Mouse (Mus musculus) ovary, postnatal 36 days (tissue): ENCODE results near the gene Btbd19.
A peak's percentile ranks its signal among the peaks of the same experiment; 100 is the strongest.

Experiments
- DNase-seq: peaks from one replicate; pipeline ENCODE4 v3.0.0; 2022; ENCODE audit warnings: low spot score, mixed read lengths

The Btbd19 gene

DNA sequence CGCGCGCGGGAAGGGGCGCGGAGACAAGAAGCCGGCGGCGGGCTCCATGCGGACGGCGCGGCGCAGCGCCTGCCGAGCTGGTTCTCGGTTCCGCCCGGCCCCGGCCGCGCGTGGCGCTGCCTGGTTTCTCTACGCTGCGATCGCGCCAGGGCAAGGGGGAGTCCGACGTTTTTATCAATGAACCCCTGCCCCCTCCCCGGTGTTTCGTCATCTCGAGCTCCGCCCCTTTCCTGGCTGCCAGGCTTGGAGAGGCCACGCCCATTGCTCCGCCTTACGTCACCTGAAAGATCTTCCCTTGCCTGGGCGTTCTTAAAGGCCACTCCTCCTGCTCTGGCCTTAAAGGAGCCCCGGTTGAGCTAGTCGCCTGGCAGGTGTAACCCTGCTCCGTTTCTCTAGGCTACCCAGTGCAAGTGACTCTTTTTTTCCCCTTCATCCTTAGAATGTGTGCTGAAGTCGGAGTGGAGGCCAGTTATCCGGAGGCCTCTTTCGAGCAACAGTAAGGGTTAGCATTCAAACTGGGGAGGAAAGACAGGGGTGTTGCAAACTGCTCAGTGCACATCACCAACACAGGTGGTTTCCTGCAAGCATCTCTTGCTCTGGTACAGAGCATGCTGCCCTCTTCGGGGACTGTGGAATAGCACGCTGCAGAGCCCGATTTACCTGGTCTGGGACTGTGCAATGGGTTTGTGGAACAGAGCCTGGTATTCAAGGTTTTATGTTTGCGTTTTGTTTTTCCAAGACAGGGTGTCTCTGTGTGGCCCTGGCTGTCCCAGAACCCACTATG is 8.5 kb upstream of the Btbd19 start, which contains the start of gene Plk3:
TSS of gene Plk3 (minus strand) at position 147 of the 784 bp plus-strand sequence.
- DNase-seq, result peak; percentile 97

DNA sequence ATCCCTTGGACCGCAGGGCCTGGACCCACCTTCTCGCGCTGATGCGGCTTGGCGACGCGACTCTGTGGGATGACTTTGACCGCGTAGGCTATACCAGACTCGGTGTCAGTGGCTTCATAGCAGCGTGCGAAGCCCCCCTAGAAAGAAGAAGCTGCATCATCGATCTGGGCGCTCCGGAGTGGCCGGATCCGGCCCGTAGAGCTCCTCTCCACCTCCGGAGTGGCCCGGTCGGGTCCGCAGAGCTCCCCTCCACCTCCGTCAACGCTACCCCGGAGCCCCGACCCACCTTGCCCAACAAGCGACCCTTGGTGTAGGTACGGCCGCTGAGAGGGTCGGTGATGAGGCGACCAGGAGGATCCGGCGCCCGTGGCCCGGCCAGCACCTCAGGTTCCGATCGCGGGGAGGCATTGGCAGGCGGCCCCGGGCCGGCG is 7.9 kb upstream of the Btbd19 start:
- DNase-seq, result no peak

DNA sequence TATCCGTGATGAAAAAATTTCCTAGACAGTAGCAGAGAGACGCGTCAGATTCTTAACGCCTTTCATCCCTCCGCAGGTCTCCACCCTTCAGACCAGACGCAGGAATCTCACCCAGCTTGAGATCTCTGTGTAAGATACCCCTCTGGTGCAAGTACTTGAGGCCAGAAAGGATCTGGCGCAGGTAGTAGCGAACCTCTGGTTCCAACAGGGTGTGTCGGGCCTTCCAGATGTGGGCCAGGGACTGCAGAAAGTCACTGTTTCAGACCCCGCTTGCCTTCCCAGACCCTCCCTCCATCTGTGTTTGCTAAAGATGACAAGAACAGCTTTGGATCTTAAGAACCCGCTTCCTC is 7.2 kb upstream of the Btbd19 start:
- no peak for DNase-seq

DNA sequence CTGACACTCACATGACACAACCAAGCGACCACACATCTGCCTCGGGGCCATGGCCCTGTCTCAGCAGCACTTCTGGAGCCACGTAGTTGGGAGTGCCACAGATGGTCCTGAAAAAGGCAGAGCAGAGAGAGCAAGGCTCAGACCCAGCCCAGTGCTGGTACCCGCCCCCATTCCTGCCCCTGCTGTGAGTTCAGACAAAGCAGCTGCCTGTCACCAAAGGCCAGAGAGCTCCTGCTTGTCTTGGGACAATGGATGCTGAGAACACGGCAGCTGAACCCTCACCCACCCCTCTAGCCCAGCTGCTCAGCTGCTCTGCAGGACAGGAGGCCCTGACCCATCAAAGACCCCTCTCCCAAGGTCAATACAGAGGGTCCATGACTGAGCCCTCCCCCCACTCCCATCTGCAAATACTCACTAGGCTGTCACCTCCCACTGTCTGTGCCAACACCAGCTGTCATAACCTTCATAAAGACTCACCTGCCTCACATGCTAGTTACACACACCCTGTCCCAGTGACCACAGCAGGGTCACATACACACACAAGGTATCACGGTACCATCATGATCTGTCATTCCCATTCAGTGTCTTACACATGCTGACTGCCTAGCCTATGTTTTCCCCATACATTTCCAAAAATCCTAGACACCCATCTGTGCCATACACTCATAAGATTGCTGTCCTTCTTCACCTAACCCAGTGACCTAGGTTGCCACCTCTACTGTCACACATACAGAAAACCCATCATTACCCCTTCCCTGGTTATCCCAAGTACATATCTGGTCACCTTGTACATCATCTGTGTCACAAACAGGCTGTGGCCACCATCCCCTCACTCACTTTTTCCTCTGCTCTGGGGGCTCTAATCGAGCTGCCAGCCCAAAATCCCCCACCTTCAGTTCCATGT is 6.6 kb upstream of the Btbd19 start:
- DNase-seq, result no peak

DNA sequence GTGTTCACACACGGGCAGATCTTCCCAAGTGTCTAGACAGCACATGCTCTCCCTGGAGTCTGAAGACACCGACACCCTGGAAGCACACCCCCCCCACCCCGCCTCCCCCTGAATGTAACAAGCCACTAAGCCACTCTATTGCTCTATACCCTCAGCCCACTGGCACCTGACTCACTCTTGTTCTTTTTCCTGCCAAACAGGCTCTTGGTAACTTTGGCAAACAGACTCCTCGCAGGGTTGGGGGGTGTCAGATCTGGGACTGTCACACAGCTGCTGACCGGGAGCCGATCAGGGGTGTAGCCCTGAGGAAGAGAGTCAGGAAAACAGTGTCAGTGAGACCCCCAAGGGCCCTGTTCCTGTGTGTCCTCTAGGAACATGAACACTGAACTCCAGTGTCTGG is 5.7 kb upstream of the Btbd19 start:
- DNase-seq, result no peak

DNA sequence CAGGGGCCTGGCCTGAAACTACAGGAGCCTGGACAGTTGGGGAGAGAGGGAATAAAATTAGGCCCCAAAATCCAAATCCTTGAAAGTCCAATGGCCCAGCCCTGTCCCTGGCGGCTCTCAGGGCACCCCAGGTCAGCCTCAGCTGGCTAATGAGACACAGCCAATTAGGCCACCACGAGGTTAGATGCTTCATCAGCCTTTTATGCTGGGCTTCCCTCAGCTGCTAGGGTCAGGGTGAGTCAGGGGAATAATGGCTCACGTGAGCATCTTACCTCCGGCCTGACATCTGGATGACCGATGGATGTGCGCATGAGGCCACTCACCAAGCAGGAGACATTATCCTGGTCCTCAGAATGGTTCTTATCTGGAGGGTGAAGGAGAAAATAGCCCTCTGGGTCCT is 5.3 kb upstream of the Btbd19 start:
- no peak for DNase-seq

DNA sequence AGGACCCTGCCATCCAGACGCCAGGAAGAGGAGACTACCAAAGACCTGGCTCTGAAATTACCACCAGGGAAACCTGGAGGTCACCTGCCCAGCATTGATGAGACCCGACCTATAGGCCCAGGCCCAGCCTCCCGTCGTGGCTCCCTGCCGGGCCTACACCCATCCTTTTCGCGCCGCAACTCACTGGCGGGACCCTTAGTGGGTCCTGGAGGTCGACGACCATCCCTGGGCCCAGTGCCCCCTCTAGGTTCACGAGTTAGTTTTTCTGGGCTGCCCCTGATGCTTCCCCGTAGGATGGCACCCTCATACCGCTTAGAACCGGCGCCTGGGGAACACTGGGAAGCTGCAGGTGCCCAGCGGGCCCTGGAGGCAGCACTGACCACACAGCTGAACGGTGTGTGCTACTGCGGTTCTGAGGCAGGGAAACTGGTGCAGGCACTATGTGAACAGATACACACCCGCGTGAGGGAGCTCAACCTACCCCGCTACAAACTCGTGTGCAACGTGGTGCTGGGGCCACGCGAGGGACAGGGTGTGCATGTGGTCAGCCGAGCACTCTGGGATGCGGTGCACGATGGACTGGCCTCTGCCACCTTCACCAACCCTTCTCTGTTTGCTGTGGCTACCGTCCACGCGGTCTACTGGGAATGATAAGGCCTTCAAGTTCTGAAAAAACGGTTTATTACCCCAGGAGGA is 2.6 kb upstream of the Btbd19 start:
- no peak for DNase-seq

DNA sequence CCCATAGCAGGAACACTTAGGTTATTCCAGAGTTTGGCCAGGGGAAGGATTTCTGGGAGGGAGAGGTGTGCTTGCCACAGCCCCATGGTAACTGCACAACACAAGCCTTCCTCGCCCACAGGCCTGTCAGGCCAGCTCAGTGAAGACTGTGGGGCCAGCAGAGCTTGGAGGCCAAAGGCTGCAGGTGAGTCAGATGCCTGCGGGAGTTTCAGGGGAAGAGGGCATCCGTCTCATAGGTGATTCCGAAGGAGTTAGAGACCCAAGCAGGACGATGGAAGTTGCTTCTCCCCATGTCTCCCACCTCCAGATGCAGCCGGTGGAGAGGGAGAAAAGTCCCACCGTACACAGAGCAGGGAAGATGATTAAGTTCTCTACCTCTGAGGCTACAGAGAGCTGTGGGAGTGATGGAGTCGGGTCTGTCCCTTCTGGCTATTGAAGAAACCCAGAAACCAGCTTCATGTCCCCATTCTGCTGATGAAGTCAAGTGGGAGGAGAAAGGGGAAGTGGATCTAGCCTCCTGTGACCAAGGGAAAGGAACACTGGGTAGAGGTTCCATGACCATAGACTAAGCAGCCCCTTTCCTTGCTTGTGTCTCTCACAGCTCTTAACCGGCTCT is 1.3 kb upstream of the Btbd19 start, which contains the start of gene Tctex1d4:
TSS of gene Tctex1d4 (plus strand) at position 120 of the 616 bp plus-strand sequence.
- DNase-seq, result no peak

DNA sequence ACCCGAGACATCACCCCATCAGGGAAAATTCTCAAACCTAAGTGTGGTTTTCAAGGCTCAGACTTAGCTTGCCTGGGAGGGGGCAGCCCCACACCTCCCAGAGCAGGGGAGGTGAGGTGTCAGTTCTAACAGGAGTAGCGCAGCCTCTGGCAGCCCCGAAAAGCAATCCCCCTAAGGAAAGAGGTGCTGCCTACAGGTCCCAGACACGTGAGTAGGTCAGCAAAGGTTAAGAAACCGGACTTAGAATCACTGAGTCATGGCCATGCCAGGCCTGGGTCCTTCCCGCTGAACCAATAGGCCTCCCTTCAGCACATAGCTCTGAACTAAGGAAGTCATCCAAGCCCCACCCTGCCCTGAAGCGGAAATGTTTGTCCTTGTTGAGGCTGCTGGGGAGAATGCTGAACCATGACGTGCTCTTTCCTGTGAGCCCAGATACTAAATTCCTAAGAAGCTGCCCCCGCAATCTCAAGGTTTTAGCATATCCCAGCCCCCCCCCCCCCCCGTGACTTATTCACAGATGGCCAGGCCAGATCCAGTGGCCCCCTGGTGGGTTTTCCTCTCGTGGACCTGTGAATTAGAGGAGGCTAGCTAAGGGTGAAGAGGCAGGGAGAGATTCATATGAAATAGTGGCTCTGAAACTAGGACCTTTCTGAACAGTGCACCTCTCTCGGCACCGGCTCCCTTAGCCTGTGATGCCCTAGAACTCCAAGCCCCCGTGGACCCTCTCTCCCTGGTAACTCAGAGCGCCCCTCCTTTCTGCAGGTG is 567 bp upstream of the Btbd19 start:
- peak; percentile 59 for DNase-seq

DNA sequence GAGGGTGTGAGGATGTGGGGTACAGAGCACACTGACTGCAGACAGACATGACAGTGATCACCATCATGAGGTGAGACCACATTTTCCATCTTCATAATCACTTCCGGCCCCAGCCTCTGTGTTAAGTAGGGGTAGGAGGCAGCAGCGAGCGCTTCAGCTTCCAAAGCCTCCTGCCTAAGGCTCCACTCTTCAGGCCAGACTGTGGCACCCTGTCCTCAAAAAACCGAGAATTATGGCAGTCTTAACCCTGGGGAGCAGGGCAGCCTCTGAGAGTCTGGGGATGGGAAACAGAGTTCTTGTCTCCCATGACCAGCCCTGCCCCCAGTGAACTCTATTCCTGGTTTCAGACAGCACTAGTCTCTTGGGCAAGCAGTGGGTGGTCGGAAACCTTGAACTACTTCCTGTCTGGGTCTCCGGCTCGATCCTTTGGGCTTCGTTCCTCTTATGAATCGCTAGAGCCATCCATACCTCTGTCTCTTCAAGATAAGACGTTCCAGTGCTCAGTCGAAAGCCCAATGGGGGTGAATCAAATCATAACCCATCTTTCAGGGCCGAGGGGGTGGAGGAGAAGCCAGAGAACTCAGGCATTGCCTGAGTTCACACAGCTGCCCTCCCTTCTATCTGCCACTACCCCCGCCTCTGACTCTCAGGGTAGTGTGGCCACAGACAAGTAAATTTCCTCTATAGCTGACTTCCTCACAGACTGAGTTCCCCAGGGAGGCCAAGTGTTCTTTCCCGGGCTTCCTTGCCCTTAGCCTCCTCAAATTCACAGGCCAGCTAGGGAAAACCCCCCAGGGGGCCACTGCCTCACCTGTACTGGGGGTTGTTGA is 792 bp downstream of the Btbd19 start:
- no peak for DNase-seq

DNA sequence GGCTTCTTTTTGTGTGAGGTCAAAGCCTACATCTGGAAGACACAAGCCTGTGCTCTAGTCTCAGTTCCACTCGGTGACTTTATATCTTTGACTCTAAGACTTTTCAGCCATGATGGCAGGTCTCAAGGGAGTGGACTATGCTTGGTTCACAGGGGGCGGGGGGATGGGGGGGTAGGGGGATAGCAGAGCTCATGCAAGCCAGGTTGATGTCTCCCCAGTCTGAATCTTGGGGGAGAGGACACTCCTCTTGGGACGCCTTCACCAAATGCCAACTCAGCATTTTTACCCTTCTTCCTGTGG is 1.4 kb downstream of the Btbd19 start:
- DNase-seq, result no peak

DNA sequence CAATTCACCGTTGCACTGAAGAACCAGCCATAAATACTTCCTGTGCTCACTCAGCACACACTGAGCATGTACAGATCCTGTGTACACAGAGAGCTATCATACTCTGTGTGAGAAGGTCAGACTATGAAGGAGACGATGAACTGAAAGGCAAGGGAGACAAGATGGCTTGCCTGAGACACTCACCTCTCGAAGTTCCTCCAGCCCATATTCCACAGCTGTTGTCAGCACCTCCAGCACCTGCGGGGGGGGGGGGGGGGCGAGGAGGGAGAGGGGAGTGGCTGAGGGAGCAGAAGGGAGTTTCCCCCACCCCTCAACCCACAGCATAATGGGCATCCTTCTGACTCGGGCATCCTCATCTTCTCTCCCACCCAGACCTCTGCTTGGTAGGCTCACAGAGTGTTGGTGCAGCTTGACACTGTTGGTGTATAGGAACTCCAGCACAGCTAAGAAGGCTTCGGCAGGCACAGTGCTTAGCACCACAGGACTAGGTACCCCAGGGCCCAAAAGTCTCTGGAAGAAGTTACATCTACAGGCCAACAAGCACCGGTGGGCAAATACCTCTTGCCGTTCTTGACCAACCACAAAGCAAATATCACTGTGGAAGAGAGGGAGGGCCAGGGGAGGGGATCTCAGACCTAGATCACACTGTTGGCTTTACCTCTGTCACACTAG is 1.8 kb downstream of the Btbd19 start:
- DNase-seq, result no peak

DNA sequence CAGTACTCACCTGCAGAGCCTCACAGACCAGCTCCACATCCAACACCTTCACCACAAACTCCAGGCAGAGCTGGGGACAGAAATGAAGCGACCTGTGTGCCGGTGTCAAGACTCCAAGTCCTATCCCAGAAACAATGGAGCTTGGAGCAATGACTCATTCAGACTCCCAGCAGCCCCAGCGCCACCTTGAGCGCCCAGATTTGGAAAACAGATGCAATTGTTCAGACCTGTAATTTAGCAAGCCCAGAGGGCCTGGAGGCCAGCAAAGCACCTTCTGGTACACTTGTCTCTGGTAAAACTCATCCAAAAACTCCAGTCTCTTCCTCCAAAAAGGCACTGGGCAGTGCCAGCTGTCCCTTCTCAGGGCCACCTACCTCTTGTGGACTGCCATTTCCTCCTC is 3.3 kb downstream of the Btbd19 start:
- no peak for DNase-seq

DNA sequence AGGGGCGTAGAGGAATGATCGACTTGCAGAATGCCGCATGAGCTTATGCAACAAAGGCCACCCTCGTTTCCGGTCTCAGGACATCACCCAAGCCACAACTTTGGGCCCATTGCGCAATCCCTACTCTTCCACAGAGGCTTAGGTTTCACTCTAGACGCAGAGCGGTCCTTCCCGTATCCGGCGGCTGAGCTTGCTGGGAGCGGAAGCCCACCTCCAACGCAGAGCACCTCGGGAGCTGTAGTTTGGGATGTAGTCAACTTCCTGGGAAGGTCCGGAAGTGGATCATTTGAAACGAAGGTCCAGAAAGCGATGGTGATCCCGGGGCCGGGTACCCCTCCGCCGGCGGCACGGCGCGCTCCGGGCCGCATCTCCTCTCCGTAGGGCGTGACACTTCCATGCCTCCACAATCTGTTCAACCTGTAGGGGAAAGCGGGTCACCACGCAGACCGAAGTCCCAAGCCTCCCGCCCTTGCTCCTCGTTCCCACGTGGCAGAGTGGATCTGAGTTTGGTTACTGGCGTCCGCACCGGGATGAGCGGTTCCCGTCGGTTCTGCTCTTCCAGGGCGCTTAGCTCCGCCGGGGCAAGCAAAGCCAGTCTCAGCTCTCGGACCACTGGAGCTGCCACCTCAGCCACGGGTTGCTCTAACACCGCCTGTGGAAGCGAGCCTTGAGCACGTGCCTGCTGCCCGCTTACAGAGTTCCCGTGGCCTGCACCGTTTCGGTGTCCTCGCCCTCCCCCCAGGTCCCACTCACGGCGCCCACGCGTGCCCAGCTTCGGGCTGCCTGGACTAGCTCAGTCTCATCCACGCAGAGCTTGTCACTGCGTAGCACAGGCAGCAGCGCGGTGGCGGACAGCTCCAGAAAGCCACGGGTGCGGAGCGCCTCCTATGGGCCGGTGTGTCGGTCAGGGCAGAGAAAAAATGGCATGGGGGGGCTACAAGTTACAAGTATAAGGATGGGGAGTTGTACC is 4.8 kb downstream of the Btbd19 start:
- DNase-seq, result peak; percentile 90

DNA sequence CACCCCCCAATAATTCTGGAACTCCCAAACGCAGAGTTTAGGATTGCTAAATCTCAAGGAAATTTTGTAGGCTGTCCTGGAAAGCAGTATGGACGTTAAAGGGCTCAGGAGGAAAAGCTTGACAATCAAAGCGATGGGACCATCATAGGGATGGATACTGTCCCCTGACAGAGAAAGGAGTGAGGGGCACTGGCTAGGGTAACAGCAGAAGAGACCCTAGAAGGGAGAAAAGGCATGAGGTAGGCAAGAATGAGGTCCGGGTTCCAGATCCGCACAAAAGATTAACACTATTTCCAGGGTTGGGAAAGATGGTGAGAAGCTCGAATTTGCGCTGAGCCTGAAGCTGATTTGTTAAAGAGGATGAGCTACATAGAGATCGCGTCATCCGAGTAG is 5.5 kb downstream of the Btbd19 start:
- DNase-seq, result no peak

DNA sequence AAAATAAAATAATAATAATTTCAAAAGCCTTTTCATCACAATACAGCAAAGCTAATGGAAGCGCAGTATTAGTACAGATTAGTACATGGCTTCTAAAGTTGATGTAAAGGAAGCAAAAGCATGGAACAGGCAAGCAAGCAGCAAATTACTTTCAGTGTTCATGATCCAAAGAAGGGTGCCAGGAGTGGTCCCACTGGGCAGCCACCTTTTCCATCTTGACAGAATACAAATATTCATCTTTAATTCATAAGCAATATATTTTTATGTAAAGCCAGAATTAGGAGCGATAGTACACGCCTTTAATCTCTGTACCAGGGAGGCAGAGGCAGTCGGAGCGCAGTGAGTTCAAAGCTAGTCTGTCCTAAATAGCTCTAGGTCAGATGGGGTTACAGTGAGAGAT is 5.9 kb downstream of the Btbd19 start:
- no peak for DNase-seq

DNA sequence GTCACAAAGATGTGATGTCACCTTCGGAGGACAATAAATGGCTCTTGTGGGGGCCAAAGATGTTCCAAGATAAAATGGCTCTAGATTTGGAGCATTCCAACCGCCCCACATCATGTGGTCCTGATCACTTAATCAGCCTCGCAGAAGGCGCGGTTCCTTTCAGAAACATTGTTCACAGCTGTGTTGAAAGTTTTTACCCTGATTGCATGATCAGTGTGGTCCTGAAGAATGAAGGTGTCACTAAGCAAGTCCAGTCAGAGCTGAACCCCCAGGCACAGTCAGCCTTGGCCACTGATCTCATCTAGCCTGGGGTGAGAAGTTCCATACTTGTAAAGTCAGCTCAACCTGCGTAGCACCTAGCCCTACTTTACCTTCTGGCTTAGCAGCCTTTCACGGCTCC is 7.6 kb downstream of the Btbd19 start:
- no peak for DNase-seq

DNA sequence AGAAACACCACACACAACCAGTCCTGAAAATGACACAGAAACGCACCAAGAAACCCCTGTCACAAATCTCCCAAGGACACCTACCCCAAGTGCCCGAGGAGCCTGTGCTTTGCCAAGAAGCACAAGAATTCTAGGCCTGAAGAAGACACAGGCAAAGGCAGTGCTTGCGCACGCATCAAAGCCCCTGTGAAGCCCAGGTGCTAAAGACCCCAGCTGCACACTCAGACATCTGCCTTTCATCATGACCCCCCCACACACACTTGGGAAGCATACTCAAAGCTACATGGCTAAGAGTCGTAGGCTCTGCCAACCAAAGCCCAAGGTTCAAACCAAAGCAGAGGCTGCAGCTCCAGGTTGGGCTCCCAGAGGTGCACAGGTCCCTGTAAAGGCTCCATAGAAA is 9.9 kb downstream of the Btbd19 start:
- no peak for DNase-seq

DNA sequence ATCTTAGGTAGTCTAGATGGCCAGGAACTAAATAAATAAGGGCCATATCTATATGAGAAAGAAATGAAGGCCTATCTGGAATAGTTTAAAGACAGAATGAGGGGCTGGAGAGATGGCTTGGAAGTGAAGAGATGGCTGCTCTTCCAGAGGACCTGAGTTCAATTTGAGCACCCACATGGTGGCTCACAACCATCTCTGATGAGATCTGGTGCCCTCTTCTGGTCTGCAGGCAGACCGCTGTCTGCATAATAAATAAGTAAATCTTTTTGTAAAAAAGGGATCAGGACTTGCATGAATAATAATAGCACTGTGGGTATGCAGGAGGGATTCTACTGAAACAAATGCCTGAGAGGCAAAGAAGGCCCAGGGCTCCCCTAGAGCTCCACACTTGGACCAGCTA is 12.3 kb downstream of the Btbd19 start:
- DNase-seq, result no peak
